ENCODE assay signal across 9 mouse cellular contexts in the genomic region with DNA sequence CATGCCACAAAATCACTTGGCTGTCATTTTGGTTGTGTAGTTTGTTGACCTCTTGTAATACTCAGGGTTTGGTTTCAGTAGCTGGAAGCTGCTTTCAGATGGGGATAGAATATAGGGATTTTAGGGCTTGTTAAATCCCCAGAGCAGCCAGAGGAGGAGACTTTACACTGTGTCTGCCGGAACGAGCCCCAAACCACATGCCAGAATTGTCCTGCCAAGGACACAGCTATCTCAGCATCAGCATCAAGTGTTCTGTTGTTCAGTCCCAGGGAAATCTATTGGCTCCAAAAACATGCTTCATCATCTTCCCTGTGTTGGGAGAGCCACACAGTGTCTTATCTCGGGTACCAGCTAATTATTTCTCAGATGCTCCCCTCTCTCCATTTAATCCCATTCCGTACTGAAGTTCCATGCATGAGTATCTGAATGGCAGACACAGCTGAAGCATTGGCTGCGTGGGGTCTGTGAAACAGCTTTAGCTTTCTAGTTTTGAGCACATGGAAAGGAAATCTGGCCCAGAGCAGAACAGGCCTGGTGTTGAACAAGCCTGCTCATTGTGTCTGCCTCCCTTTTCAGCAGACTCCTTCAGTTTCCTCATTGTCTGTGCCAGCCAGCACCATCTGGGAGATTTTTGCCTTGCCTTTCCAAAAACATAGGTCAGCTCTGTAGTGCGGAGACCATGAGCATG.
DNase-seq lines count a peak whose midpoint lies in the region; ATAC-seq lines count a peak whose summit lies in the region.
"Had no signal": no experiment of that assay in that cellular context is flagged by ENCODE, and none has a peak within 500 bp of the region (broad histone marks: within the 10 kb centered on the region; RNA-seq: fewer than 3 reads in every experiment).

No protein-coding gene starts in this region.

- H3K9me3 ChIP-seq in heart, embryonic 11.5 days (replicated peaks; ENCODE audit: control insufficient read depth, low read length), result no peaks in the 10 kb centered on the region
- H3K9me3 ChIP-seq in embryonic facial prominence, embryonic 11.5 days (replicated peaks; ENCODE audit: control insufficient read depth, low read length), result no peaks in the 10 kb centered on the region
- H3K9me3 ChIP-seq in hindbrain, embryonic 15.5 days, result no peaks in the 10 kb centered on the region
- H3K9me3 ChIP-seq in limb, embryonic 13.5 days, result no peaks in the 10 kb centered on the region

- no peak overlapping the region for H3K9ac ChIP-seq in heart, embryonic 11.5 days (ENCODE audit: low read depth, low read length)
- no peak overlapping the region for H3K9ac ChIP-seq in embryonic facial prominence, embryonic 11.5 days (replicated peaks; ENCODE audit: low read length)
- H3K9ac ChIP-seq in hindbrain, embryonic 15.5 days, result no peak overlapping the region
- H3K9ac ChIP-seq in limb, embryonic 13.5 days, result no peak overlapping the region

- no peaks in the 10 kb centered on the region for H3K27me3 ChIP-seq in heart, embryonic 11.5 days (ENCODE audit: control insufficient read depth, insufficient read depth, low read length)
- no peaks in the 10 kb centered on the region for H3K27me3 ChIP-seq in embryonic facial prominence, embryonic 11.5 days (ENCODE audit: control insufficient read depth, insufficient read depth, low read length)
- no peaks in the 10 kb centered on the region for H3K27me3 ChIP-seq in hindbrain, embryonic 15.5 days
- no peaks in the 10 kb centered on the region for H3K27me3 ChIP-seq in limb, embryonic 13.5 days

- no peak for ATAC-seq in heart, embryonic 11.5 days (replicated peaks; ENCODE audit: insufficient number of reproducible peaks, low FRiP score, low TSS enrichment)
- peak; percentile 85 for ATAC-seq in embryonic facial prominence, embryonic 11.5 days (replicated peaks; ENCODE audit: insufficient number of reproducible peaks, low FRiP score, low TSS enrichment, low read depth)
- peak; percentile 90 for ATAC-seq in hindbrain, embryonic 15.5 days (ENCODE audit: low FRiP score, low read depth)
- ATAC-seq in limb, embryonic 13.5 days (ENCODE audit: low FRiP score, low read depth), result peak; percentile 85

- no peaks in the 10 kb centered on the region for H3K36me3 ChIP-seq in heart, embryonic 11.5 days (ENCODE audit: control insufficient read depth, insufficient read depth, low read length)
- H3K36me3 ChIP-seq in embryonic facial prominence, embryonic 11.5 days (replicated peaks; ENCODE audit: control insufficient read depth, insufficient read depth, low read depth, low read length), result no peaks in the 10 kb centered on the region
- H3K36me3 ChIP-seq in hindbrain, embryonic 15.5 days, result no peaks in the 10 kb centered on the region
- no peaks in the 10 kb centered on the region for H3K36me3 ChIP-seq in limb, embryonic 13.5 days

- no peak overlapping the region for H3K27ac ChIP-seq in heart, embryonic 11.5 days (ENCODE audit: low read depth, low read length)
- H3K27ac ChIP-seq in embryonic facial prominence, embryonic 11.5 days (replicated peaks; ENCODE audit: low read depth, low read length), result no peak overlapping the region; the same call in 1 of the 2 replicates
- peak overlapping the region; percentile 45; the same call in 1 of the 2 replicates for H3K27ac ChIP-seq in hindbrain, embryonic 15.5 days (replicated peaks)
- H3K27ac ChIP-seq in limb, embryonic 13.5 days, result peak overlapping the region; percentile 56; the same call in 1 of the 2 replicates
- H3K27ac ChIP-seq: kidney, postnatal 0 days had no signal

- no peak overlapping the region for H3K4me3 ChIP-seq in heart, embryonic 11.5 days (ENCODE audit: low read depth, low read length)
- H3K4me3 ChIP-seq in embryonic facial prominence, embryonic 11.5 days (ENCODE audit: low read depth, low read length), result no peak overlapping the region
- H3K4me3 ChIP-seq in hindbrain, embryonic 15.5 days, result no peak overlapping the region
- no peak overlapping the region for H3K4me3 ChIP-seq in limb, embryonic 13.5 days

- WGBS in heart, embryonic 11.5 days (ENCODE audit: insufficient replicate concordance), result 59% methylated on average over 6 of the region's 6 CpGs
- WGBS in embryonic facial prominence, embryonic 11.5 days, result 29% methylated on average over 6 of the region's 6 CpGs
- WGBS in hindbrain, embryonic 15.5 days, result 34% methylated on average over 6 of the region's 6 CpGs
- WGBS in limb, embryonic 13.5 days, result 34% methylated on average over 6 of the region's 6 CpGs

- no peak overlapping the region for H3K4me2 ChIP-seq in heart, embryonic 11.5 days
- H3K4me2 ChIP-seq in embryonic facial prominence, embryonic 11.5 days (ENCODE audit: low read depth, low read length), result no peak overlapping the region
- no peak overlapping the region for H3K4me2 ChIP-seq in hindbrain, embryonic 15.5 days
- no peak overlapping the region for H3K4me2 ChIP-seq in limb, embryonic 13.5 days (replicated peaks)

- no peaks in the 10 kb centered on the region for H3K4me1 ChIP-seq in heart, embryonic 11.5 days (ENCODE audit: control insufficient read depth, insufficient read depth, low read length)
- no peaks in the 10 kb centered on the region for H3K4me1 ChIP-seq in embryonic facial prominence, embryonic 11.5 days (ENCODE audit: control insufficient read depth, insufficient read depth, low read length)
- H3K4me1 ChIP-seq in hindbrain, embryonic 15.5 days (replicated peaks), result peaks cover 11% of the 10 kb centered on the region
- H3K4me1 ChIP-seq in limb, embryonic 13.5 days, result peaks cover 16% of the 10 kb centered on the region

- DNase-seq in heart, adult 8-10 months (ENCODE audit: low spot score), result peak; percentile 4
- DNase-seq in embryonic facial prominence, embryonic 11.5 days (ENCODE audit: low spot score), result peak; percentile 45
- DNase-seq in right cerebral cortex, postnatal 25 days, result peak; percentile 52
- DNase-seq in urinary bladder, postnatal 25 days (ENCODE audit: low spot score), result no peak
- no peak for DNase-seq in thymus, postnatal 14 days

Comparison
In these comparisons a context has a peak if more than half of its experiments do, and no peak if none do; other contexts are left out.
1. DNase-seq: peak in heart, adult 8-10 months (single experiment), embryonic facial prominence, embryonic 11.5 days (single experiment) and right cerebral cortex, postnatal 25 days (single experiment); none in urinary bladder, postnatal 25 days (single experiment) and thymus, postnatal 14 days (single experiment).
2. H3K27ac ChIP-seq: peak in hindbrain, embryonic 15.5 days (single experiment) and limb, embryonic 13.5 days (single experiment); none in heart, embryonic 11.5 days (single experiment) and embryonic facial prominence, embryonic 11.5 days (single experiment).